Mouse (Mus musculus): ENCODE results near the gene Ptprcap. TPM values are rescaled to one million over a fixed set of nuclear protein-coding genes. Genes with fewer than 3 reads are reported as not detected.

Ptprcap gene
- polyA plus RNA-seq, 1 experiment from 2014 or later = 4.8 TPM

GRCm38 (mm10) chr19:4192251-4192985 is 39.0 kb downstream of the Ptprcap start:
- Histone ChIP-seq H3K9me3 (replicated peaks) (no peaks in the 10 kb centered on the region), H3K9ac (peak overlapping the region; percentile 97), H3K4me3 (replicated peaks) (peak overlapping the region; percentile 90), H3K36me3 (peaks cover 41% of the 10 kb centered on the region), H3K4me1 (peaks cover 51% of the 10 kb centered on the region), H3K27ac (replicated peaks) (peak overlapping the region; percentile 96), H3K27me3 (no peaks in the 10 kb centered on the region), H3K4me2 (replicated peaks) (peak overlapping the region; percentile 81)
- WGBS = under 1% methylated on average over 49 of the region's 52 CpGs
- ATAC-seq (ENCODE audit: insufficient number of reproducible peaks, low FRiP score, low TSS enrichment, low read depth) = peak; percentile 49; the same call in 1 of the 2 replicates

- Histone ChIP-seq H3K4me1 (peaks cover 51% of the 10 kb centered on the region), H3K27me3 (no peaks in the 10 kb centered on the region), H3K36me3 (peaks cover 43% of the 10 kb centered on the region), H3K4me3 (replicated peaks) (peak overlapping the region; percentile 90), H3K9ac (peak overlapping the region; percentile 97), H3K4me2 (replicated peaks) (peak overlapping the region; percentile 81), H3K27ac (replicated peaks) (0 out of 2 replicates have a peak overlapping the region, but pooled peaks have one; percentile 96), H3K9me3 (replicated peaks) (no peaks in the 10 kb centered on the region)
- WGBS = 60% methylated on average over 6 of the region's 6 CpGs
- ATAC-seq (ENCODE audit: insufficient number of reproducible peaks, low FRiP score, low TSS enrichment, low read depth) = no peak
These were observed 39.7 kb downstream of the Ptprcap start for GRCm38 (mm10) chr19:4193129-4193528.

- Histone ChIP-seq H3K4me3 (replicated peaks) (0 out of 2 replicates have a peak overlapping the region, but pooled peaks have one; percentile 2), H3K27me3 (no peaks in the 10 kb centered on the region), H3K9ac (no peak overlapping the region), H3K27ac (replicated peaks) (no peak overlapping the region), H3K36me3 (peaks cover 46% of the 10 kb centered on the region), H3K4me2 (replicated peaks) (no peak overlapping the region), H3K9me3 (replicated peaks) (no peaks in the 10 kb centered on the region), H3K4me1 (peaks cover 51% of the 10 kb centered on the region)
- ATAC-seq (ENCODE audit: insufficient number of reproducible peaks, low FRiP score, low TSS enrichment, low read depth) = no peak
- 92% methylated on average over 8 of the region's 8 CpGs for whole genome bisulfite sequencing
These were observed 40.8 kb downstream of the Ptprcap start for GRCm38 (mm10) chr19:4194021-4194724.

GRCm38 (mm10) chr19:4194776-4195650 is 41.6 kb downstream of the Ptprcap start:
- no peak for ATAC-seq (ENCODE audit: insufficient number of reproducible peaks, low FRiP score, low TSS enrichment, low read depth)
- Histone ChIP-seq H3K9me3 (replicated peaks) (no peaks in the 10 kb centered on the region), H3K27ac (replicated peaks) (no peak overlapping the region), H3K27me3 (no peaks in the 10 kb centered on the region), H3K9ac (no peak overlapping the region), H3K4me1 (peaks cover 55% of the 10 kb centered on the region), H3K4me2 (replicated peaks) (no peak overlapping the region), H3K36me3 (peaks cover 46% of the 10 kb centered on the region), H3K4me3 (replicated peaks) (no peak overlapping the region)
- 83% methylated on average over 12 of the region's 12 CpGs for WGBS

- no peak overlapping the region for H3K4me2 ChIP-seq (replicated peaks)
- peaks cover 60% of the 10 kb centered on the region for H3K4me1 ChIP-seq
- H3K9me3 ChIP-seq (replicated peaks) = no peaks in the 10 kb centered on the region
- WGBS = 42% methylated on average over 2 of the region's 2 CpGs
- no peak overlapping the region for H3K9ac ChIP-seq
- H3K4me3 ChIP-seq (replicated peaks) = no peak overlapping the region
- no peak for ATAC-seq (ENCODE audit: insufficient number of reproducible peaks, low FRiP score, low TSS enrichment, low read depth)
- peaks cover 46% of the 10 kb centered on the region for H3K36me3 ChIP-seq
- H3K27me3 ChIP-seq = no peaks in the 10 kb centered on the region
- no peak overlapping the region for H3K27ac ChIP-seq (replicated peaks)
These were observed 42.6 kb downstream of the Ptprcap start for GRCm38 (mm10) chr19:4196048-4196447.

- Histone ChIP-seq H3K9ac (no peak overlapping the region), H3K4me2 (replicated peaks) (no peak overlapping the region), H3K9me3 (replicated peaks) (no peaks in the 10 kb centered on the region), H3K27ac (replicated peaks) (no peak overlapping the region), H3K36me3 (peaks cover 46% of the 10 kb centered on the region), H3K4me3 (replicated peaks) (no peak overlapping the region), H3K27me3 (no peaks in the 10 kb centered on the region), H3K4me1 (peaks cover 56% of the 10 kb centered on the region)
- WGBS = 26% methylated on average over 5 of the region's 5 CpGs
- ATAC-seq (ENCODE audit: insufficient number of reproducible peaks, low FRiP score, low TSS enrichment, low read depth) = no peak
These were observed 43.1 kb downstream of the Ptprcap start for GRCm38 (mm10) chr19:4196548-4196947.

GRCm38 (mm10) chr19:4197180-4197579 is 43.8 kb downstream of the Ptprcap start:
- Histone ChIP-seq H3K27me3 (no peaks in the 10 kb centered on the region), H3K27ac (replicated peaks) (no peak overlapping the region; the same call in 1 of the 2 replicates), H3K4me1 (peaks cover 60% of the 10 kb centered on the region), H3K9me3 (replicated peaks) (no peaks in the 10 kb centered on the region), H3K36me3 (peaks cover 46% of the 10 kb centered on the region), H3K4me3 (replicated peaks) (no peak overlapping the region), H3K9ac (no peak overlapping the region), H3K4me2 (replicated peaks) (no peak overlapping the region)
- WGBS = 62% methylated on average over 3 of the region's 3 CpGs
- ATAC-seq (ENCODE audit: insufficient number of reproducible peaks, low FRiP score, low TSS enrichment, low read depth) = no peak

- WGBS = 0% methylated on average over 34 of the region's 34 CpGs
- Histone ChIP-seq H3K9me3 (replicated peaks) (no peaks in the 10 kb centered on the region), H3K27ac (replicated peaks) (peak within 1 kb of the TSS; percentile 61)
These were observed 48.0 kb downstream of the Ptprcap start, which contains the start of gene Rad9a for GRCm38 (mm10) chr19:4201291-4201909. Gene Rad9a, minus strand, starts transcription at chr19:4201662.

GRCm38 (mm10) chr19:4202149-4202548 is 48.7 kb downstream of the Ptprcap start:
- 27% methylated on average over 7 of the region's 7 CpGs for WGBS
- H3K27me3 ChIP-seq = no peaks in the 10 kb centered on the region
- no peaks in the 10 kb centered on the region for H3K9me3 ChIP-seq (replicated peaks)
- no peak overlapping the region for H3K27ac ChIP-seq (replicated peaks)
- H3K4me2 ChIP-seq (replicated peaks) = peak overlapping the region; percentile 81
- H3K4me3 ChIP-seq (replicated peaks) = peak overlapping the region; percentile 62
- peaks cover 37% of the 10 kb centered on the region for H3K4me1 ChIP-seq
- peak overlapping the region; percentile 33 for H3K9ac ChIP-seq
- no peak for ATAC-seq (ENCODE audit: insufficient number of reproducible peaks, low FRiP score, low TSS enrichment, low read depth)
- peaks cover 7% of the 10 kb centered on the region; the same call in 1 of the 2 replicates for H3K36me3 ChIP-seq

More at GRCm38 (mm10) chr19:4201291-4201909, 48.0 kb downstream of the Ptprcap start, which contains the start of gene Rad9a:
- H3K36me3 ChIP-seq = peaks cover 14% of the 10 kb centered on the region
- ATAC-seq (ENCODE audit: insufficient number of reproducible peaks, low FRiP score, low TSS enrichment, low read depth) = peak; percentile 64
- H3K27me3 ChIP-seq = no peaks in the 10 kb centered on the region
- H3K4me2 ChIP-seq (replicated peaks) = peak within 1 kb of the TSS; percentile 81
- H3K9ac ChIP-seq = peak within 1 kb of the TSS; percentile 85
- peak within 1 kb of the TSS; percentile 62 for H3K4me3 ChIP-seq (replicated peaks)
- H3K4me1 ChIP-seq = peaks cover 39% of the 10 kb centered on the region

GRCm38 (mm10) chr19:4203148-4203547 is 49.7 kb downstream of the Ptprcap start:
- Histone ChIP-seq H3K4me3 (replicated peaks) (no peak overlapping the region), H3K4me1 (peaks cover 36% of the 10 kb centered on the region), H3K9me3 (replicated peaks) (no peaks in the 10 kb centered on the region), H3K4me2 (replicated peaks) (no peak overlapping the region), H3K9ac (no peak overlapping the region), H3K36me3 (0 out of 2 replicates have a peak, but pooled peaks cover 2% of the 10 kb centered on the region), H3K27me3 (no peaks in the 10 kb centered on the region), H3K27ac (replicated peaks) (no peak overlapping the region)
- WGBS = 65% methylated on average over 3 of the region's 3 CpGs
- no peak for ATAC-seq (ENCODE audit: insufficient number of reproducible peaks, low FRiP score, low TSS enrichment, low read depth)
